Mouse (Mus musculus) megakaryocyte, embryonic 14.5 days (primary cell): Measurements from ENCODE around the gene Trim17. TPM values are rescaled to one million over a fixed set of nuclear protein-coding genes. Genes with fewer than 3 reads are reported as not detected.
A peak's percentile ranks its signal among the peaks of the same experiment; 100 is the strongest.

Experiments used
- H3K27me3 ChIP-seq: replicated peaks from 2 replicates; pipeline ENCODE3; 2012; ENCODE audit warnings: inconsistent platforms
- H3K36me3 ChIP-seq: replicated peaks from 2 replicates; pipeline ENCODE3; 2012; ENCODE audit warnings: low read length, inconsistent platforms, mixed read lengths
- H3K4me1 ChIP-seq: 2 replicates; pipeline ENCODE4 v1.6.1; 2012; ENCODE audit warnings: inconsistent platforms
- H3K4me3 ChIP-seq: replicated peaks from 2 replicates; pipeline ENCODE3; 2012; ENCODE audit warnings: moderate library complexity, mild to moderate bottlenecking, inconsistent platforms
- H3K9me3 ChIP-seq: 2 replicates; pipeline ENCODE4 v1.6.1; 2012; ENCODE audit warnings: inconsistent platforms
- FLI1 ChIP-seq: IDR thresholded peaks from 2 replicates; pipeline ENCODE4 v1.6.1; 2012; ENCODE audit warnings: low read length, inconsistent platforms, mixed read lengths
- GATA1 ChIP-seq: IDR thresholded peaks from 3 replicates; pipeline ENCODE4 v1.6.1; 2012; ENCODE audit warnings: mixed read lengths, low read length, inconsistent platforms, borderline replicate concordance
- polyA plus RNA-seq: library from polyadenylated mRNA; stranded (reverse); fragments of >175 nt; gene quantifications from 2 replicates; pipeline ENCODE4 v1.2.3, GENCODE M21; 2012; ENCODE audit warnings: low replicate concordance; ENCODE audit not compliant: insufficient read depth

Gene Trim17
- 11.3 and 13.8 TPM in 2 replicates for polyA plus RNA-seq

GRCm38 (mm10) chr11:58954420-58955142 lies at the start of gene Trim17, which contains the start of gene Hist3h2a:
TSS of gene Trim17 (plus strand) at chr11:58954685.
TSS of gene Hist3h2a (plus strand) at chr11:58954685.
- peaks cover 24% of the 10 kb centered on the region for H3K27me3 ChIP-seq
- TF ChIP-seq FLI1: no peak
- TF ChIP-seq GATA1: no peak
- H3K9me3 ChIP-seq: no peaks in the 10 kb centered on the region
- H3K4me1 ChIP-seq: peaks cover 47% of the 10 kb centered on the region
- peaks cover 22% of the 10 kb centered on the region for H3K36me3 ChIP-seq
- H3K4me3 ChIP-seq: peak within 1 kb of the TSS; percentile 96

DNA sequence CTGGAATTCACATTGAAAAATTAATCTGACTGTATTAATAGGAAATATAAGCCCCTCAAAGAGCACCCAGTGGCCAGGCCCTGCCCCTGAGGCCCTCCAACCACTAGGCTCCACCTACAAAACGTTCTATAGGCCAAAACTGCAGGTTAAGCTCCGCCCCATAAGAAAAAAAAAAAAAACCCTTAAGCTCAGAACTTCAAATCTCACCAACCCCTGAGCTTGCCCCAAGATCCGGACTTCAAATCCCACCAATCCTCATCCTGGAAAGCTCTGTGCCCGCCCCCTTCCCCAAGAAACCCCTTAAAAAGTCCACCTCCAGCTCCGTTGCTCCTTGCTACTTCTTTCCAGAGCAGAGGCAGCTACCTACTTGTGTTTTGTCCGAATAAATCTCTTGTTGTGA lies 49.6 kb upstream of the Trim17 start:
- Histone ChIP-seq H3K9me3 (no peaks in the 10 kb centered on the region), H3K4me1 (peaks cover 30% of the 10 kb centered on the region), H3K4me3 (no peak overlapping the region), H3K36me3 (peaks cover 28% of the 10 kb centered on the region), H3K27me3 (peaks cover 11% of the 10 kb centered on the region)
- TF ChIP-seq FLI1: no peak
- no peak for TF ChIP-seq GATA1

GRCm38 (mm10) chr11:58913776-58914175 lies 40.7 kb upstream of the Trim17 start:
- H3K4me3 ChIP-seq: no peak overlapping the region
- H3K9me3 ChIP-seq: no peaks in the 10 kb centered on the region
- peaks cover 13% of the 10 kb centered on the region for H3K27me3 ChIP-seq
- H3K36me3 ChIP-seq: no peaks in the 10 kb centered on the region
- peaks cover 34% of the 10 kb centered on the region for H3K4me1 ChIP-seq
- no peak for TF ChIP-seq FLI1
- TF ChIP-seq GATA1: no peak

GRCm38 (mm10) chr11:58914461-58915028 lies 39.9 kb upstream of the Trim17 start:
- TF ChIP-seq GATA1 (no peak), FLI1 (no peak)
- Histone ChIP-seq H3K9me3 (no peaks in the 10 kb centered on the region), H3K27me3 (peaks cover 14% of the 10 kb centered on the region), H3K4me1 (peaks cover 38% of the 10 kb centered on the region), H3K36me3 (no peaks in the 10 kb centered on the region), H3K4me3 (peak overlapping the region; percentile 89)

GRCm38 (mm10) chr11:58916879-58917744 lies 37.4 kb upstream of the Trim17 start:
- TF ChIP-seq FLI1: no peak
- TF ChIP-seq GATA1: no peak
- H3K4me1 ChIP-seq: peaks cover 45% of the 10 kb centered on the region
- peaks cover 19% of the 10 kb centered on the region for H3K27me3 ChIP-seq
- peak overlapping the region; percentile 62 for H3K4me3 ChIP-seq
- no peaks in the 10 kb centered on the region for H3K9me3 ChIP-seq
- no peaks in the 10 kb centered on the region for H3K36me3 ChIP-seq

GRCm38 (mm10) chr11:58917745-58918366 lies 36.6 kb upstream of the Trim17 start, which contains the start of gene Btnl10:
TSS of gene Btnl10 (plus strand) at chr11:58917908.
- peak within 1 kb of the TSS; percentile 62 for H3K4me3 ChIP-seq
- H3K27me3 ChIP-seq: peaks cover 22% of the 10 kb centered on the region
- peaks cover 45% of the 10 kb centered on the region for H3K4me1 ChIP-seq

GRCm38 (mm10) chr11:58918759-58919158 lies 35.7 kb upstream of the Trim17 start:
- no peaks in the 10 kb centered on the region for H3K9me3 ChIP-seq
- H3K36me3 ChIP-seq: no peaks in the 10 kb centered on the region
- no peak overlapping the region for H3K4me3 ChIP-seq
- H3K27me3 ChIP-seq: peaks cover 31% of the 10 kb centered on the region
- H3K4me1 ChIP-seq: peaks cover 38% of the 10 kb centered on the region
- TF ChIP-seq FLI1 (no peak), GATA1 (no peak)

More at GRCm38 (mm10) chr11:58917745-58918366, 36.6 kb upstream of the Trim17 start, which contains the start of gene Btnl10:
- Histone ChIP-seq H3K36me3 (no peaks in the 10 kb centered on the region), H3K9me3 (no peaks in the 10 kb centered on the region)
- TF ChIP-seq FLI1 (no peak), GATA1 (no peak)

DNA sequence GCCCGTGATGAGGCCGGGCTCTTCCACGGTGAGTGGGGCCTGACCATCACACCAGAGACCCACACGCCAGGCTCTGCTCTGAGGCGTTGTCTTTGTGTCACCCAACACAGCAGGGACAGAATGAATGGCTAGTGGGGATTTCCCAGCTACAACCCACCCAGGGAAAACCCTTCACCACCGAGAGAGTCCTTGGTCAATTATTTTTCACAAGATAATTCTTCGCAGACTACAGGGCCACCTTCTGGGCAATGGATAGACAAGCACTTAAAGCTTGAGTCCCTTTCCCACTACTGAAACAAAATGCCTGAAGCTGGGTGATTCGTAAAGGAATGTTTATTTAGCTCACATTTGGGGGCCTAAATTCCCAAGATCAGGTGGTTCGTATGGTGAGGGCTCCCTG lies 32.1 kb upstream of the Trim17 start:
- TF ChIP-seq GATA1 (no peak), FLI1 (no peak)
- Histone ChIP-seq H3K9me3 (no peaks in the 10 kb centered on the region), H3K4me1 (peaks cover 25% of the 10 kb centered on the region), H3K27me3 (peaks cover 42% of the 10 kb centered on the region), H3K36me3 (no peaks in the 10 kb centered on the region), H3K4me3 (no peak overlapping the region)

- TF ChIP-seq GATA1 (no peak), FLI1 (no peak)
- Histone ChIP-seq H3K4me1 (peaks cover 44% of the 10 kb centered on the region), H3K9me3 (no peaks in the 10 kb centered on the region), H3K4me3 (no peak overlapping the region), H3K27me3 (peaks cover 25% of the 10 kb centered on the region), H3K36me3 (peaks cover 10% of the 10 kb centered on the region)
Observed at GRCm38 (mm10) chr11:58926651-58927050, 27.8 kb upstream of the Trim17 start.
